Comparison of ENCODE assay signal across 11 mouse cellular contexts in the genomic region with DNA sequence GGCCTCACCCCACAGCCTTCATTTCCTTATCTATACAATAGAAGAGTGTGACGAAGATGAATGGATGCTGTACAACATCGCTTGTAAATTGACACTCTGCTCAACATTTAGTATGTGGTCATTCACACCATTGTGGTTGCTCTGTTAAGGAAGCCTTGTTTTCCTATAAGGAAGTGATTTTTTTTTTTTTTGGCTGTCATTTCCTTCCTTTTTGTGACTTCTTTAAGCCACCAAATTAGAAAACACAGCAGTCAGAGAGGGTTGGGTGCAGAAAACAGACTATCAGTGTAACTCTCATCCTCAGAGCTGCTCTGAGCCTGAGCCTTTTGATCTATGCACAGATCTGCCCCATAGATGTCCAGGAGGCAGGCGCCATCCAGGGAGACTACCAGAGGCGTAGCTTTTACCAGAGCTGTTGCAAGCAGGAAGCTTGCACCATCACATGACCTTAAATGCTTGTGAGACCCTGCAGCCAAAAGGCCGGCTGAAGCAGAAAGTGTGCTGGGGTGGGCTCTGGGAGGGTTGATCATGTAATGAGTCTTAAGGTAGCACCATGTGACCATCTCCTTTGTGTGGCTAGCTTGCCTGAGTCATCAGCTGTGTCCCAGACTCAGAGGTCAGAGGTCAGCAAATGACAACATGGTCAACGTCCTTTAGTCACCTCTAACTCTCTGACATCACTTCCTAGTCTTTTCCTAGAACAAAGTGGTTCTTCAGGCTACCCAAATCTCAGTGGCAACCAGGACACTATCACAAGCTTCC. TPM values are rescaled to one million over a fixed set of nuclear protein-coding genes. Genes with fewer than 3 reads are reported as not detected.
DNase-seq lines count a peak whose midpoint lies in the region; ATAC-seq and TF ChIP-seq lines count a peak whose summit lies in the region.
"Had no signal": no experiment of that assay in that cellular context is flagged by ENCODE, and none has a peak within 500 bp of the region (broad histone marks: within the 10 kb centered on the region; RNA-seq: fewer than 3 reads in every experiment).

No protein-coding gene starts in this region.

- H3K9me3 ChIP-seq in lung, embryonic 16.5 days (ENCODE audit: control insufficient read depth, low read length) = no peaks in the 10 kb centered on the region
- no peaks in the 10 kb centered on the region for H3K9me3 ChIP-seq in heart, embryonic 15.5 days (replicated peaks)
- H3K9me3 ChIP-seq: midbrain, embryonic 15.5 days had no signal

- ATAC-seq in lung, embryonic 16.5 days (ENCODE audit: low read depth) = peak; percentile 26; the same call in 1 of the 2 replicates
- ATAC-seq in heart, embryonic 15.5 days (replicated peaks; ENCODE audit: insufficient number of reproducible peaks, insufficient read depth, low FRiP score, low read depth) = no peak; the same call in 1 of the 2 replicates
- peak; percentile 78 for ATAC-seq in neutrophil, adult 5-6 weeks (ENCODE audit: extremely low read depth, insufficient number of reproducible peaks, low FRiP score, poor library complexity, severe bottlenecking)
- ATAC-seq: midbrain, embryonic 15.5 days had no signal

- 47% methylated on average over 6 of the region's 6 CpGs for WGBS in lung, embryonic 16.5 days
- WGBS in lung, adult 2 months = 32% methylated on average over 6 of the region's 6 CpGs
- 41% methylated on average over 6 of the region's 6 CpGs for WGBS in heart, embryonic 15.5 days

- peak; percentile 16 to 32 for DNase-seq in adrenal gland, postnatal 36 days
- no peak for DNase-seq in adrenal gland, postnatal 10 days
- no peak for DNase-seq in lung, adult 2 months
- DNase-seq in frontal cortex, postnatal 14 days (ENCODE audit: low spot score in 2 of 2) = no peak
- no peak for DNase-seq in thymus, postnatal 10 days (ENCODE audit: low spot score in 2 of 2)
- DNase-seq: cerebellum, adult 18-20 months had no signal

- H3K4me2 ChIP-seq in lung, embryonic 16.5 days (ENCODE audit: low read depth, low read length) = no peak overlapping the region
- H3K4me2 ChIP-seq in heart, embryonic 15.5 days = no peak overlapping the region
- H3K4me2 ChIP-seq: midbrain, embryonic 15.5 days had no signal

- TF ChIP-seq POLR2A in lung, adult 2 months (IDR thresholded peaks at IDR 0.05; ENCODE audit: borderline replicate concordance, extremely low read depth, low read depth, low read length) = no peak

- no peaks in the 10 kb centered on the region for H3K36me3 ChIP-seq in lung, embryonic 16.5 days (ENCODE audit: control insufficient read depth, insufficient read depth, low read length)
- no peaks in the 10 kb centered on the region; the same call in 1 of the 2 replicates for H3K36me3 ChIP-seq in heart, embryonic 15.5 days
- H3K36me3 ChIP-seq: midbrain, embryonic 15.5 days had no signal

- H3K27me3 ChIP-seq in lung, embryonic 16.5 days (ENCODE audit: control insufficient read depth, insufficient read depth, low read depth, low read length) = no peaks in the 10 kb centered on the region
- H3K27me3 ChIP-seq in heart, embryonic 15.5 days = no peaks in the 10 kb centered on the region
- H3K27me3 ChIP-seq: midbrain, embryonic 15.5 days had no signal

- no peak for TF ChIP-seq CTCF in lung, adult 2 months (IDR thresholded peaks at IDR 0.05; ENCODE audit: insufficient read depth, low read length)

- H3K9ac ChIP-seq in lung, embryonic 16.5 days (ENCODE audit: low read length) = no peak overlapping the region
- no peak overlapping the region for H3K9ac ChIP-seq in heart, embryonic 15.5 days
- H3K9ac ChIP-seq: midbrain, embryonic 15.5 days had no signal

- H3K27ac ChIP-seq in lung, embryonic 16.5 days (ENCODE audit: low read length) = no peak overlapping the region
- H3K27ac ChIP-seq in heart, embryonic 15.5 days = peak overlapping the region; percentile 61
- H3K27ac ChIP-seq: layer of hippocampus, adult 2 months; midbrain, embryonic 15.5 days had no signal

- H3K4me1 ChIP-seq in lung, embryonic 16.5 days (replicated peaks; ENCODE audit: control insufficient read depth, insufficient read depth, low read length) = peaks cover 3% of the 10 kb centered on the region; the same call in 1 of the 2 replicates
- H3K4me1 ChIP-seq in lung, adult 2 months (ENCODE audit: control insufficient read depth, insufficient read depth, low read length) = peaks cover 9% of the 10 kb centered on the region
- peaks cover 19% of the 10 kb centered on the region for H3K4me1 ChIP-seq in heart, embryonic 15.5 days (replicated peaks)
- H3K4me1 ChIP-seq: midbrain, embryonic 15.5 days had no signal

- H3K4me3 ChIP-seq in lung, embryonic 16.5 days (ENCODE audit: low read length) = no peak overlapping the region
- H3K4me3 ChIP-seq in lung, adult 2 months (replicated peaks; ENCODE audit: extremely low read depth, low read depth, low read length) = no peak overlapping the region
- no peak overlapping the region for H3K4me3 ChIP-seq in heart, embryonic 15.5 days
- H3K4me3 ChIP-seq: layer of hippocampus, adult 2 months; midbrain, embryonic 15.5 days had no signal

RNA-seq across cellular contexts. Expression of gene Zcchc2, which starts 9.2 kb away (rescaled TPM):
- 10 to 100 TPM; 15.6 to 17.8 TPM for total RNA-seq in adrenal gland, postnatal 36 days (2021)
- 10 to 100 TPM; 14.0 to 16.3 TPM for total RNA-seq in adrenal gland, postnatal 10 days (2021)
- polyA plus RNA-seq in lung, embryonic 16.5 days (2015; fragmentation: Nextera tagmentation; extraction: Ambion mirVana) = 1.9 and 2.3 TPM in 2 replicates
- polyA plus RNA-seq in lung, adult 2 months (2012; rRNA removed) = 13.6 TPM in 2 replicates
- 1.7 and 2.3 TPM in 2 replicates for polyA plus RNA-seq in heart, embryonic 15.5 days (2015; fragmentation: Nextera tagmentation; extraction: Ambion mirVana)
- total RNA-seq in neutrophil, adult 5-6 weeks (2017) = 56.2 and 64.6 TPM in 2 replicates

Comparison
In these comparisons a context has a peak if more than half of its experiments do, and no peak if none do; other contexts are left out.
1. DNase-seq: peak in adrenal gland, postnatal 36 days (2 of 2); none in adrenal gland, postnatal 10 days (single experiment), lung, adult 2 months (single experiment), frontal cortex, postnatal 14 days (0 of 2) and thymus, postnatal 10 days (0 of 2).